Mouse (Mus musculus): ENCODE measurements around the gene Itprip.

The Itprip gene

GRCm38 (mm10) chr19:47885886-47886285, 33.2 kb downstream of the Itprip start:
- DNase-seq (ENCODE audit: low read depth in 1 of 2, low spot score in 2 of 2), result no peak

DNA sequence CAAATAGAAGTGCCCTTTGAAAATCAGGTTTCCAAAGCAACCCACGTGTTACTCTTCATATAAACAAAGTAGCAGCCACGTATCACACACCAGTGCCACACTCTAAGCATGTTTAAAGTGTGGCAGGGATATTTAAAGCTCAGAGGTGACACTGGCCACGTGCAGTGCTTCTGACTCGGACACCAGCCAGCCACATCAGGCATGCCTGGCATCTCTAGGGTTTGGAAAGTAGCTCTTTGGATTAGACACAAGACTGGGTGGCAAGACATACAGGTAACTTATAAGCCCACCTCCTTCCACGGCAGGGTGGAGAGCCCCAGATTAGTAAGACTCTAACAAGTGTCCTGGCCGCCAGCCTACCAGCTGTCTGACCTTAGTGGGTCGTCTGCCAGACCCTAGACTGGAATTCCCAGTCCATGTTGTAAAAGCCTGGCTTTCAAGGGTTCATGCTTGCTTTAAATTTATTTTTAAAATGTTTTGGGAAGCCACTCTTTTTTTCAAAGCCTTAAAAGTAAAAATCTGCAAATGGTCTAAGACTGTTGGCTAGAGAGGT, 33.8 kb downstream of the Itprip start:
- DNase-seq (ENCODE audit: low read depth in 1 of 2, low spot score in 2 of 2), result no peak

DNA sequence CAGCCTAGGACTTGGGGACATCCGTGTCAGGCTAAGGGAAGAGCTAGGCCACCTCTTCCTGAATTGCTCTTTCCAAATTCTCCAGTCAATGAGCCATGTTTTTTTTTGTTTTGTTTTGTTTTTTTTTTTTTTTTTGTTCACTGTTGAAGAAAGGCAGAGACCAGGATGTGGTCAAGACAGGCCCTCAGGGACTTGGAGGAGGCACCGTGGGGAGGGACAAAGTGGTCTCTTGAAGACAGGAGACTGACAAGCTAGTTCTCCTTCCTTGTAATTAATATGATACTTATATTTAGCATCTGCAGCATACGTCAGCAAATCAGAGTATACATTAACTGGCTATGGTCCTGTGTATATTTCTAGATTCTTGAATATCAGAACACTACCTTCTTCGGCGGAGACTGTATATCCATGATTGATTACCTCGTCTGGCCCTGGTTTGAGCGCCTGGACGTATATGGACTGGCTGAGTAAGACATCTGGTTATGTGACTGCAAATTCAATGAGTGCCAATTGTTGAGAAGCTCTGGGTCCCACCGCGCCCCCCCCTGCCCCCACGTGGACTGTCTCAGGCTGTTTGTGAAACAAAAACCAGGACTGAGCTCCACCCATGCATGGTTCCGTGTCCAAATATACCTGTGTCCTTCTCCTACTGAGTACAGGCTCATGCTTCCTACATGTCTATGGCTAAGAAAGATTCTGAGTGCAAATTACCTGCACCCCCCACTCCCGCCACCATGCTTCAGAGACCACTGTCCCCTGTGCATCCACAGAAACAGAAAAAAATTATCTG, 34.6 kb downstream of the Itprip start:
- no peak for DNase-seq (ENCODE audit: low read depth in 1 of 2, low spot score in 2 of 2)

GRCm38 (mm10) chr19:47882882-47883254, 36.2 kb downstream of the Itprip start:
- DNase-seq (ENCODE audit: low read depth in 1 of 2, low spot score in 2 of 2), result no peak

DNA sequence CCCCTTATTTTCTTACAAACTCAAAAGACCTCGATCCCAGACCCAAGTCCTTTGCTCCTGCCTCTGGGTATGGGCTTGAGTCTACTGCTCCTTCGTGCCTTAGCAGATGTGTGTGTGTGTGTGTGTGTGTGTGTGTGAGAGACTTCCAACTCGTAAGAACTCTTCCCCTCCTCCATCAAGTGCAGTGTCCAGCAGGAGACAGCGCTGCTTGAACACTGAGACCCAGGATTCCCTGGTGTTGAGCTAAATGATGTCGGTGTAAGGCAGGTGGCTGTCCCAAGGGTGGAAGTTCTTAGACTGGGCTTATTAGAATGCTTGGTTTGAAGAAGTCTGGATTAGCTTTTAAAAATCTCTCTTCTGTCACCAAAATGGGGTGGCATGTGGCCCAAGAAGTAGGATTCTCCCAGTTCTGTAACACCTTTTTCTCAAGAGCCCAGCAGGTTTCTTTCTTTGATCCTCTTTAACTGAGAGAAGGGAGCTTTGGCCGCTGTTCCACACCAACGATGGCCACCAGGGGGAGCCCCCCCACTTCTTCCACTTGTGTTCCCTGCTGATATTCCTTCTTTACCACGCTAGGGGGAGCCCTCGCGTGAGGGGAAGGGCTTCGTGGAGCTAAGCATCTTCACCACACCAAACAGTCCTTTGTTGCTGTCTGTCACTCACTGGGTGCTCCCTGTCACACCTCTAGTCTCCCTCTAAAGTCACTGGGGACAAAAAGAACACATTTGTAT, 36.8 kb downstream of the Itprip start:
- peak in 1 of 2 experiments; percentile 77 for DNase-seq (ENCODE audit: low read depth in 1 of 2, low spot score in 2 of 2)

GRCm38 (mm10) chr19:47881538-47881937, 37.6 kb downstream of the Itprip start:
- DNase-seq (ENCODE audit: low read depth in 1 of 2, low spot score in 2 of 2), result no peak

- DNase-seq (ENCODE audit: low read depth in 1 of 2, low spot score in 2 of 2), result no peak
Measured at GRCm38 (mm10) chr19:47876252-47876651, 42.8 kb downstream of the Itprip start.

GRCm38 (mm10) chr19:47871515-47871914, 47.6 kb downstream of the Itprip start:
- DNase-seq (ENCODE audit: low read depth in 1 of 2, low spot score in 2 of 2), result no peak

DNA sequence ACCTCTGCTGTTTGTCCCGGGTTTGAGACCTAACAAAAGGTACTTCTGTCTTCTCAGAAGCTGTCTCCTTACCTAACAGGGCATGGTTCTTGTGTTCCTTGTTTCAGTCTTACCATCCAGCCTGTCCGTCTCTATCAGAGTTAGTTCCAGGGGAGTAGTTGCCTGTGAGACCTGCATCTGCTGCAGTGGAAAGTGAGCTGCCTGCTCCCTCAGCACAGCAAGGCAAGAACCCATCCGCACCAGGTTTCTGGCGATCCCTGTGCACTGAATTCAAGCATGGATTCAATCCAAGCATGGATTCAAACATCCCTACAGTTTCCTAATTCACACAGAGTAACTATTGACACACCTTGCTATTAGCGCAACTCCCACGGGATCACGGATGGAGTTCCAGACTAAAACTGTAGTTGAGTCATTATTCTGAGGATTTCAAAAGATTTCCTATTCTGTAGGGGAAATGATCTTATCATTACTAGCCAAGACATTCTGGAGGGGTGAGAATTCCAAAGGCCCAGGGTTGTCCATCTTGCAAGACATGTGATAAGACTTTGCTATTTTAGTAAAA, 48.9 kb downstream of the Itprip start:
- no peak for DNase-seq (ENCODE audit: low read depth in 1 of 2, low spot score in 2 of 2)

DNA sequence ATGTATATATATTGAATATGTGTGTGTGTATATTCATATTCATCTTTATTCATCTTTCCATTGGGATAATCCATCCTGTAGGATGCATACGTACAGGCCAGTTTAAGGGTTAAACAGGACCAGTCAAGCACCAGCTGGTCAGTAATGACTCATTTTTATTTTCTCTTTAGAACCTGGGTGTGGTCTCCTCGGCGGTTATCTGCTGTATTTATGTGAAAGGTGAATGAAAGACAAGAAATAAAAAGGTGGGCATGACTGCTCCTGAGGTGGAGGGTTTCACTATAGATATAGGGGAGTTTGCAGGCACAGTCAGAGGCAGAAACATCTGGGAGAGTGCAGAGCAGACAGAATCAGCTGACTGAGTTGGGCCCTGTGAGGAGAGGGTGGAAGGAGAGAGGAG, 49.6 kb downstream of the Itprip start:
- DNase-seq (ENCODE audit: low read depth in 1 of 2, low spot score in 2 of 2), result no peak

DNA sequence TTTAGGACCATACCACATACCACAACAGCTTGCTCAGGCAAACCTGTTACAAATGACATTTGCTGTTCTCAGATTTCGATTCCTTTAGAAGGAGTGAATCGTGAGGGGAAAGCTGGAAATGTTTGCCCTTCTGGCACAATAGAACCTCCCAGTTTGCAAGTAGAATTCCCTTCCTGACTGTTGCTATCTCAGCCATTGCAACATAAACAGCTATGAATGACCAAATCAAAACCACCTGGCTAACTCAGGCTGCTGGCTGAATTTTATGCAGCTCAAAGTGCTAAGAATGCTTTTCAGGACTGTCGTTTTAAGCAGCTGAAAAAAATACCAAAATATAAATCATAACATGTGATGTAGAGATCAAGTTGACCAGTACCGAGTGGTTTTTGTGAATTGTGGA, 50.1 kb downstream of the Itprip start:
- DNase-seq (ENCODE audit: low read depth in 1 of 2, low spot score in 2 of 2), result no peak

DNA sequence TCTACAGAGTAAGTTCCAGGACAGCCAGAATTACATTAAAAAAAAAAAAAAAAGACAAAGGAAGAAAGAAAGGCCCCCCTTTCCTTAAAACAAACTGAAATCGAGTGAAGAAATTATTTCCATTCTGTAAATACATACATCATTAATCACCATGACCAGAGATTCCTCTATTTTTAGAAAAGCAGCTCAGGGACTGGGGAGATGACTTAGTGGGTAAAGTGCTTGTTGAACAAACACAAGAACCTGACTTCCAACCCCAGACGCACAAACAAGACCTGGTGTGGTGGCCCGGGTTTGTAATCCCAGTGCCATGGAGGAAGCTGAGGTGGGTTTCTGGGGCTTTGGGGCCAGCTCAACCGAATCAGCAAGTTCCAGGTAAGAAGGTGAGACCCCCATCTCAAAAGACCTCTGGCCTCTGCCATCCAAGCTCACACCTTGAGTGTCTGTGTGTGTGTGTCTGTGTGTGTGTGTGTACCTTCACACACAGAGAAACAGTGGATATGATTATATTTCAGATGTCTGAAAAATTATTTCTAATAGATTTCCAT, 51.4 kb downstream of the Itprip start:
- no peak for DNase-seq (ENCODE audit: low read depth in 1 of 2, low spot score in 2 of 2)

GRCm38 (mm10) chr19:47865353-47865947, 53.6 kb downstream of the Itprip start, which contains the start of gene Gsto2:
Gsto2 (plus strand) TSS chr19:47865534.
- DNase-seq (ENCODE audit: low read depth in 1 of 2, low spot score in 2 of 2), result peak; percentile 88 to 89

DNA sequence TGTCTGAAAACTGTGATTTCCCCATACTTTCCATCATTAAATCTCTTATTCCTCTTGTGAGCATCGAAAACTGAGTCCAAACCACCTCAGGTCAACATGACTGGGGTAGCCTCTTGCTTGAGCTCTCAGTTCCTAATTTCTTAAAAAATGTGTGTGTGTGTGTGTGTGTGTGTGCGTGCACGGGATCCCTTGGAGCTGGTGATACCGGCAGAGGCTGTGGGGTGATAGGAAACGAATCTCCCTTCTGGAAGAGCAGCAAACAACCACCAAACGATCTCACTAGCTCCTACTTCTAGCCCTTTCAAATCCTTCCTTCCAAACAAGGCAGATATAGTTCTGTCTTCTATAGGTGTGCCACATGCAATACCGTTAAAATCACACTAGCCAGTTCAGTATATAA, 54.4 kb downstream of the Itprip start:
- DNase-seq (ENCODE audit: low read depth in 1 of 2, low spot score in 2 of 2), result no peak

DNA sequence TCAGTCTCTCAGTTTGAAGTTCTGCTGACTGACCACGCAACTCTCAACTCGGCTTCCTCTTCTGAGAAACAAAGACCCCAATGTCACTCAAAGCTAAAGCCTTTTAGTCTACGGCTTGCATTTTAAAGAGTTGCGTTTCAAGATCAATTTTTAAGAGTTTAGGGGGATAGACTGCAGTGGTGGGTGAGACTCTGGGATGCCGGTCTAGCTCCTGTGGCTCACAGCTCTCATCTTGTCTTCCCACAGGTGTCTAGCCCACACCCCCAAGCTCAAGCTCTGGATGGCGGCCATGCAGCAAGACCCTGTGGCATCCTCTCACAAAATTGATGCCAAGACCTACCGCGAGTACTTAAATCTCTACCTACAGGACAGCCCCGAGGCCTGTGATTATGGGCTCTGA, 55.0 kb downstream of the Itprip start:
- DNase-seq (ENCODE audit: low read depth in 1 of 2, low spot score in 2 of 2), result no peak

- no peak for DNase-seq (ENCODE audit: low read depth in 1 of 2, low spot score in 2 of 2)
Measured at GRCm38 (mm10) chr19:47862581-47862980, 56.5 kb downstream of the Itprip start.

DNA sequence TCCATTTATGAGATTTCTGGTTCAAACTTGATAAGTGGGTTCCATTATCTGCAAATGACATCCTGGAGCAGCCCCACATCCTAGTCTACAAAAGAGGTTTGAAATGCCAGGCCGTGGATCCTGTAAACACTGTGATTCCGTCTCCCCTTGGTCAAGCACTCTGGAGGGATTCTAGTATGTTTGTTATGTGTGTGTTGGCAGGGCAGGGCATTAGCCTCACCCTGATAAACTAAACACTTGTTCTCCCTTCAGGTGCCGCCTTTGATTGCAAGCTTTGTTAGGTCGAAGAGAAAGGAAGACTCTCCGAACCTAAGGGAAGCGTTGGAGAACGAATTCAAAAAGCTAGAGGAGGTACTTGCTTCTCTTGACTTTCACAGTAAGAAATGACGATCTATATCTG, 59.9 kb downstream of the Itprip start:
- no peak for DNase-seq (ENCODE audit: low read depth in 1 of 2, low spot score in 2 of 2)

DNA sequence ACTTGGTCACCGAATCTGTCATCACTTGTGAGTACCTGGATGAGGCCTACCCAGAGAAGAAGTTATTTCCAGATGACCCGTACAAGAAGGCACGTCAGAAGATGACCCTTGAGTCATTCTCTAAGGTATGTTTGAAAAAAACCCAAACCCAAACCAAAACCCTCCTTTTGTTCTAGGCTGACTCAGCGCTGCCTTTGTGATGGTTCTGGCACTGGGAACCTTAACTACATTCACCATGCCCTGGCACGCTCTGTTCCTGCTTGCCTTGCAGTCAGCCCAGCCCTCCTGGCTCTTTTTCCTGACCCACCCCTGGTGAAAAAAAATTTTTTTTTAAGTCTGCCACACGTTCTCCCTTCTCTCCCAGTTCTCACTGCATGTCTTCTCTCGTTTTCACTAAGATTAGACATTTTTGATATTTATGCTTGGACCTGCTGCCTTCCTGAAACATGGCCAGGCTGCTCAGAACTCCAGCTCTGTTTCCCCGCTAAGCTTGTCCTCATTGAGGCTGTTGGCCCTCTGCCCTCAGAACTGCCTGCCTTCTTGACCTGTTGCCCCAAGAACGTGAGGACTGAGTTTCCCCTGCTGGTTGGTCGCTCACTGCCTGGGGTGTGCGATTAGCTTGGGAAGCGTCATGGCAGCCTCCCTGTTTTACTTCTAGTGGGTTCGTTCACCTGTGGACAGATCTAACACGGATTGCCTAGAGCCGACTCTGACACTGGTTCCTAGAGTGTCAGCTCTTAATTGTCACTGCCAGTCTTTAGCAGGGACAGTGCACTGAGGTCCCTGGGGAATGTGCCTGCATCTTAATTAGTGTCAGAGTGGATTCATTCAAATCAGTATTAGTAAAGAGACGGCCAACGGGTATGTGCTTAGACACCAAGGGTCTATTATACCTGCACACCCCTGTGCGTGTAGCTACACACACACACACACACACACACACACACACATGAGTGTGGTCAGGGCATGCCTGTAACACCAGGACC, 60.8 kb downstream of the Itprip start:
- DNase-seq (ENCODE audit: low read depth in 1 of 2, low spot score in 2 of 2), result no peak

- DNase-seq (ENCODE audit: low read depth in 1 of 2, low spot score in 2 of 2), result peak; percentile 64 to 76
Measured at GRCm38 (mm10) chr19:47854796-47855783, 64.0 kb downstream of the Itprip start, which contains the start of gene Gsto1. Gsto1 (plus strand) TSS chr19:47854970.

All from monocyte, adult 2 months (primary cell).